Mouse (Mus musculus) spleen, adult 2 months (tissue): ENCODE measurements at regions not wholly inside any gene's neighbourhood (a gene's known extent, or its start where the extent isn't known, plus 50 kb on each side); places are given as distances from the start of the nearest gene placed in this dataset.

Experiments used
- CTCF ChIP-seq: fragments of 200-500 bp; IDR thresholded peaks from 2 replicates; pipeline ENCODE4 v1.5.1; 2011; ENCODE audit warnings: mild to moderate bottlenecking, inconsistent platforms; ENCODE audit not compliant: insufficient read depth, insufficient read length, insufficient replicate concordance; ENCODE audit errors: extremely low read depth
- POLR2A ChIP-seq: fragments of 200-500 bp; IDR thresholded peaks from 2 replicates; pipeline ENCODE4 v1.6.1; 2011; ENCODE audit warnings: low read depth, low read length, inconsistent platforms

- TF ChIP-seq CTCF (no peak), POLR2A (no peak)
Measured at GRCm38 (mm10) chr12:118677989-118678388, 168.1 kb upstream of the Sp8 start.
